Mouse (Mus musculus): ENCODE measurements at regions not wholly inside any gene's neighbourhood (a gene's known extent, or its start where the extent isn't known, plus 50 kb on each side); places are given as distances from the start of the nearest gene placed in this dataset.

GRCm38 (mm10) chr2:167817030-167817429, 114.8 kb upstream of the Ptpn1 start:
- H3K36me3 ChIP-seq (ENCODE audit: control insufficient read depth, insufficient read depth): no peaks in the 10 kb centered on the region
- ATAC-seq (ENCODE audit: low read depth): no peak
- WGBS (ENCODE audit: insufficient replicate concordance): 47% methylated on average over 9 of the region's 9 CpGs

GRCm38 (mm10) chr2:167815123-167815522, 116.7 kb upstream of the Ptpn1 start:
- Histone ChIP-seq H3K9me3 (replicated peaks; ENCODE audit: control insufficient read depth, low read length) (no peaks in the 10 kb centered on the region), H3K4me2 (ENCODE audit: low read depth, low read length) (no peak overlapping the region), H3K27ac (ENCODE audit: low read length) (no peak overlapping the region), H3K4me1 (ENCODE audit: control insufficient read depth, low read depth, low read length) (no peaks in the 10 kb centered on the region), H3K36me3 (ENCODE audit: control insufficient read depth, insufficient read depth) (no peaks in the 10 kb centered on the region), H3K9ac (ENCODE audit: low read depth, low read length) (no peak overlapping the region), H3K27me3 (ENCODE audit: control insufficient read depth, insufficient read depth, low read depth, low read length) (no peaks in the 10 kb centered on the region), H3K4me3 (ENCODE audit: low read depth, low read length) (no peak overlapping the region)
- WGBS (ENCODE audit: insufficient replicate concordance): 55% methylated on average over 10 of the region's 10 CpGs
- no peak for ATAC-seq (ENCODE audit: low read depth)

More at GRCm38 (mm10) chr2:167817030-167817429, 114.8 kb upstream of the Ptpn1 start:
- no peaks in the 10 kb centered on the region for H3K4me1 ChIP-seq (ENCODE audit: control insufficient read depth, low read depth, low read length)
- no peaks in the 10 kb centered on the region for H3K27me3 ChIP-seq (ENCODE audit: control insufficient read depth, insufficient read depth, low read depth, low read length)
- no peaks in the 10 kb centered on the region for H3K9me3 ChIP-seq (replicated peaks; ENCODE audit: control insufficient read depth, low read length)
- H3K9ac ChIP-seq (ENCODE audit: low read depth, low read length): no peak overlapping the region
- H3K4me2 ChIP-seq (ENCODE audit: low read depth, low read length): no peak overlapping the region
- H3K4me3 ChIP-seq (ENCODE audit: low read depth, low read length): no peak overlapping the region
- H3K27ac ChIP-seq (ENCODE audit: low read length): no peak overlapping the region

DNA sequence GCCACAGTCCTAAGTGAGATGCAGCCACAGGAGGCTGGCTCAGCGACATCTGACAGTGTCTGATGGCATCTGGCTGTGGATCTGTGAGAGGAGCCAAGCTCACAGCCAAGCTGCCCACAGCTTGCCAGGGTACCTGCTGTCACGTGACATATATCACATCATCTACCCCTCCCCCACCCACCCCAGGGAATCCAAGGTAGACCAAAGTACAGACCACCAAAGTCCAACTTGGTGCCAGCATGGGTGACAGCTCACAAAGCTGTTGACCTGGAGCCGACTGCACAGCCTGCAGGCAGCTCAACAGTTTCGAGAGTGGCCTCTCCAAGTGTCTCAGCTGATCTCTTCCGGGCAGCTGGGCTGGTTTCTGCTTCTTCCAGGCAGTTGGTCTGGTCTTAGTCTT, 119.6 kb upstream of the Tmem189 start:
- no peak overlapping the region for H3K9ac ChIP-seq (ENCODE audit: low read depth, low read length)
- H3K27me3 ChIP-seq (ENCODE audit: control insufficient read depth, insufficient read depth, low read depth, low read length): no peaks in the 10 kb centered on the region
- WGBS (ENCODE audit: insufficient replicate concordance): 60% methylated on average over 5 of the region's 5 CpGs
- H3K9me3 ChIP-seq (replicated peaks; ENCODE audit: control insufficient read depth, low read length): no peaks in the 10 kb centered on the region
- no peak overlapping the region for H3K4me2 ChIP-seq (ENCODE audit: low read depth, low read length)
- ATAC-seq (ENCODE audit: low read depth): no peak
- H3K4me1 ChIP-seq (ENCODE audit: control insufficient read depth, low read depth, low read length): peaks cover 16% of the 10 kb centered on the region
- no peak overlapping the region for H3K27ac ChIP-seq (ENCODE audit: low read length)
- no peak overlapping the region for H3K4me3 ChIP-seq (ENCODE audit: low read depth, low read length)
- H3K36me3 ChIP-seq (ENCODE audit: control insufficient read depth, insufficient read depth): no peaks in the 10 kb centered on the region

DNA sequence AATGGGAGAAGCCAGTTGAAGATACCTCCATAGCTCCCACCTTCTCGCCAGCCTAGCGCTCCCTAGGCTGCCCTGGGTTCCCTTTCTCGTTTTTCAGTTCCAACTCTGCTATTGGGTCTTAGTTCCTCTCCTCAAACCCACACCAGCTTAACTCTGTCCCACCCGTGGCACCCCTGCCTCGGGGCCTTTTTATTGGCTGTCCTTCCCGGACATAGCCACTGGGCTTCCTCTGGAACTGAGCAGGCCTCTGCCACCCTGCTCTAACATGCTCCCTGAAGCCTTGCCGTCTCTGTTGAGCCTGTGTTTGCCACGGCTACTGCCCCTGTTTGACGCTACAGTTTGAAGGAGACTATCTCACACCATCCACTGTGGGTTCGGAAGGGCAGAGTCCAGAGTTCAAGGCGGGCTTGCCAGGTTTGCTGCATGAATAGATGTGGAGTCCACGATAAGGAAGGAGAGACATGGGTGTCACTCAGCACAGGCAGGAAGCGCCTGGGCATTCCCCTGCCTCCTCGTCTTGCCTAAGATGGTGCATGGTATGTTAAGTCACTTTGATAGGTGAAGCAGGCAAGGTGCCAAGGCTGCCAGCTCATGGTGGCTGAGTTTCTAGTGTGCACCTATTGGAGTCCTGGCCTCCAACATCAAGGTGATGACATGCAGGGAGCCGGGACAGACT, 116.1 kb upstream of the Tmem189 start:
- Histone ChIP-seq H3K4me2 (ENCODE audit: low read depth, low read length) (0 out of 2 replicates have a peak overlapping the region, but pooled peaks have one; percentile 27), H3K4me3 (ENCODE audit: low read depth, low read length) (no peak overlapping the region), H3K36me3 (ENCODE audit: control insufficient read depth, insufficient read depth) (no peaks in the 10 kb centered on the region), H3K9ac (ENCODE audit: low read depth, low read length) (no peak overlapping the region), H3K27me3 (ENCODE audit: control insufficient read depth, insufficient read depth, low read depth, low read length) (no peaks in the 10 kb centered on the region), H3K4me1 (ENCODE audit: control insufficient read depth, low read depth, low read length) (peaks cover 23% of the 10 kb centered on the region), H3K9me3 (replicated peaks; ENCODE audit: control insufficient read depth, low read length) (no peaks in the 10 kb centered on the region), H3K27ac (ENCODE audit: low read length) (peak overlapping the region; percentile 65)
- 28% methylated on average over 15 of the region's 15 CpGs for WGBS (ENCODE audit: insufficient replicate concordance)
- peak; percentile 26; the same call in 1 of the 2 replicates for ATAC-seq (ENCODE audit: low read depth)

GRCm38 (mm10) chr2:167804493-167805227, 115.0 kb upstream of the Tmem189 start:
- Histone ChIP-seq H3K9me3 (replicated peaks; ENCODE audit: control insufficient read depth, low read length) (no peaks in the 10 kb centered on the region), H3K36me3 (ENCODE audit: control insufficient read depth, insufficient read depth) (no peaks in the 10 kb centered on the region), H3K9ac (ENCODE audit: low read depth, low read length) (no peak overlapping the region), H3K4me3 (ENCODE audit: low read depth, low read length) (no peak overlapping the region), H3K4me1 (ENCODE audit: control insufficient read depth, low read depth, low read length) (peaks cover 26% of the 10 kb centered on the region), H3K27me3 (ENCODE audit: control insufficient read depth, insufficient read depth, low read depth, low read length) (no peaks in the 10 kb centered on the region), H3K4me2 (ENCODE audit: low read depth, low read length) (peak overlapping the region; percentile 27; the same call in 1 of the 2 replicates), H3K27ac (ENCODE audit: low read length) (peak overlapping the region; percentile 65)
- 15% methylated on average over 18 of the region's 18 CpGs for WGBS (ENCODE audit: insufficient replicate concordance)
- no peak for ATAC-seq (ENCODE audit: low read depth)

DNA sequence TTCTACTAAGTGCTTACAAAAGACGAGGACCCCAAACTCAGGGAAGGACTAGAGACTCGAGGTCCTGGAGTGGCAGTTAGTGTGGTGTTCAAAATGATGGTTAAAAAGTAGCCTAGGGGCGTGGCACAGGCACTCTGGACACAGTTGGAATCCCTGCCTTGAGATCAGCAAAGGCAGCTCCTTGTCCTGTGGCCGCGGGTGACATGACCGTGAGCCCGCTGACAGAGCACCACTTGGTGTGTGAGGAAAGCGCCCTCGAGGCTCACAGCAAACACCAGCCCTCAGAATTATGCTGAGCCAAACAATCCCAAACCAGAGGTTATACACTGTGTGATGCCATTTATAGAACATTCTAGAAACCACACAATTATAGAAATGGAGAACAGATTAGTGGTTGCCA, 112.9 kb upstream of the Tmem189 start:
- Histone ChIP-seq H3K4me3 (ENCODE audit: low read depth, low read length) (no peak overlapping the region), H3K4me1 (ENCODE audit: control insufficient read depth, low read depth, low read length) (peaks cover 32% of the 10 kb centered on the region), H3K4me2 (ENCODE audit: low read depth, low read length) (no peak overlapping the region), H3K27ac (ENCODE audit: low read length) (no peak overlapping the region), H3K9ac (ENCODE audit: low read depth, low read length) (no peak overlapping the region), H3K27me3 (ENCODE audit: control insufficient read depth, insufficient read depth, low read depth, low read length) (no peaks in the 10 kb centered on the region), H3K36me3 (ENCODE audit: control insufficient read depth, insufficient read depth) (no peaks in the 10 kb centered on the region), H3K9me3 (replicated peaks; ENCODE audit: control insufficient read depth, low read length) (no peaks in the 10 kb centered on the region)
- WGBS (ENCODE audit: insufficient replicate concordance): 63% methylated on average over 9 of the region's 9 CpGs
- ATAC-seq (ENCODE audit: low read depth): no peak

DNA sequence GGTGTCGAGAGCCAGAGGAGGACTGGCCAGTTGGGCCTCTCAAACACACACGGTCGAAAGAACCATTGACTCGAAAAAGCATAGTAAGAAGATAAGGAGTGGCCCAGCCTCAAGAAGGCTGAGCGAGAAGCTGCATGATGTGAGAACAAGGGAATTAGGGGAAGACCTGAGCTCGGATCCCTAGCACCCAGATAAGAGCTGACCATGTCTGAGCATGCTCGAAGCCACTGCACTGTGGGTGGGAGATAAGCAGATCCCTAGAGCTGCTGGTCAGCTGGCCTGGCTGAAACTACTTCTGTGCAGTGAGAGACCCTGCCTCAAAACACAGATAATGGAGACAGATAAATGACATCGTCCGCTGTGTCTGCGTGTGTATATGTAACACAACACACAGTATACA, 111.8 kb upstream of the Tmem189 start:
- 29% methylated on average over 10 of the region's 10 CpGs for WGBS (ENCODE audit: insufficient replicate concordance)
- Histone ChIP-seq H3K4me1 (ENCODE audit: control insufficient read depth, low read depth, low read length) (peaks cover 32% of the 10 kb centered on the region), H3K36me3 (ENCODE audit: control insufficient read depth, insufficient read depth) (no peaks in the 10 kb centered on the region), H3K4me2 (ENCODE audit: low read depth, low read length) (no peak overlapping the region), H3K9ac (ENCODE audit: low read depth, low read length) (no peak overlapping the region), H3K9me3 (replicated peaks; ENCODE audit: control insufficient read depth, low read length) (no peaks in the 10 kb centered on the region), H3K4me3 (ENCODE audit: low read depth, low read length) (no peak overlapping the region), H3K27ac (ENCODE audit: low read length) (no peak overlapping the region), H3K27me3 (ENCODE audit: control insufficient read depth, insufficient read depth, low read depth, low read length) (no peaks in the 10 kb centered on the region)
- no peak for ATAC-seq (ENCODE audit: low read depth)

GRCm38 (mm10) chr2:167800648-167801245, 111.1 kb upstream of the Tmem189 start:
- no peak overlapping the region for H3K9ac ChIP-seq (ENCODE audit: low read depth, low read length)
- no peak overlapping the region for H3K4me3 ChIP-seq (ENCODE audit: low read depth, low read length)
- no peak overlapping the region for H3K27ac ChIP-seq (ENCODE audit: low read length)
- no peaks in the 10 kb centered on the region for H3K36me3 ChIP-seq (ENCODE audit: control insufficient read depth, insufficient read depth)
- no peak overlapping the region for H3K4me2 ChIP-seq (ENCODE audit: low read depth, low read length)
- no peaks in the 10 kb centered on the region for H3K9me3 ChIP-seq (replicated peaks; ENCODE audit: control insufficient read depth, low read length)
- peaks cover 28% of the 10 kb centered on the region for H3K4me1 ChIP-seq (ENCODE audit: control insufficient read depth, low read depth, low read length)
- WGBS (ENCODE audit: insufficient replicate concordance): 59% methylated on average over 11 of the region's 11 CpGs
- no peak for ATAC-seq (ENCODE audit: low read depth)
- no peaks in the 10 kb centered on the region for H3K27me3 ChIP-seq (ENCODE audit: control insufficient read depth, insufficient read depth, low read depth, low read length)

All from liver, embryonic 16.5 days (tissue).